Mouse (Mus musculus) cortical plate, adult 2 months (tissue): ENCODE measurements around the gene Mark3.

Experiments used
- CTCF ChIP-seq: fragments of 200-500 bp; IDR thresholded peaks from 2 replicates; pipeline ENCODE4 v1.5.1; 2011; ENCODE audit warnings: mild to moderate bottlenecking, control low read depth, low read length; ENCODE audit not compliant: insufficient read depth; ENCODE audit errors: extremely low read depth
- POLR2A ChIP-seq: fragments of 200-500 bp; IDR thresholded peaks from 2 replicates; pipeline ENCODE4 v1.6.1; 2011; ENCODE audit warnings: mild to moderate bottlenecking, low read length, control low read depth; ENCODE audit not compliant: insufficient read depth; ENCODE audit errors: extremely low read depth

- no peak for TF ChIP-seq CTCF
- no peak for TF ChIP-seq POLR2A
These were observed 49.4 kb upstream of the Mark3 start for GRCm38 (mm10) chr12:111524883-111525282.
